Mouse (Mus musculus) kidney, adult 9 months (tissue): ENCODE measurements around the gene Mrtfb.

Source experiments
- DNase-seq: peaks from one replicate; pipeline ENCODE4 v3.0.0; 2022

The Mrtfb gene

GRCm38 (mm10) chr16:13409530-13410163 is 153.4 kb downstream of the Mrtfb start:
- peak; percentile 77 for DNase-seq

- DNase-seq, result no peak
These were observed 154.5 kb downstream of the Mrtfb start for GRCm38 (mm10) chr16:13410760-13411159.

- no peak for DNase-seq
These were observed 155.2 kb downstream of the Mrtfb start for GRCm38 (mm10) chr16:13411531-13411930.

- DNase-seq, result no peak
These were observed 158.3 kb downstream of the Mrtfb start for GRCm38 (mm10) chr16:13414566-13414965.

GRCm38 (mm10) chr16:13414972-13415371 is 158.7 kb downstream of the Mrtfb start:
- no peak for DNase-seq

- DNase-seq, result no peak
These were observed 159.2 kb downstream of the Mrtfb start for GRCm38 (mm10) chr16:13415465-13415864.

- DNase-seq, result peak; percentile 29
These were observed 160.2 kb downstream of the Mrtfb start for GRCm38 (mm10) chr16:13416465-13416864.

- no peak for DNase-seq
These were observed 161.6 kb downstream of the Mrtfb start for GRCm38 (mm10) chr16:13417904-13418303.

GRCm38 (mm10) chr16:13419752-13420151 is 163.5 kb downstream of the Mrtfb start:
- DNase-seq, result no peak

- no peak for DNase-seq
These were observed 166.2 kb downstream of the Mrtfb start for GRCm38 (mm10) chr16:13422522-13422921.

- no peak for DNase-seq
These were observed 167.5 kb downstream of the Mrtfb start for GRCm38 (mm10) chr16:13423587-13424355.

- DNase-seq, result no peak
These were observed 169.5 kb downstream of the Mrtfb start for GRCm38 (mm10) chr16:13425804-13426203.

- DNase-seq, result no peak
These were observed 170.7 kb downstream of the Mrtfb start for GRCm38 (mm10) chr16:13426831-13427589.

- no peak for DNase-seq
These were observed 171.8 kb downstream of the Mrtfb start for GRCm38 (mm10) chr16:13428077-13428476.

- DNase-seq, result no peak
These were observed 172.5 kb downstream of the Mrtfb start for GRCm38 (mm10) chr16:13428806-13429205.

GRCm38 (mm10) chr16:13429921-13430606 is 173.8 kb downstream of the Mrtfb start:
- DNase-seq, result no peak

GRCm38 (mm10) chr16:13430940-13431339 is 174.7 kb downstream of the Mrtfb start:
- DNase-seq, result no peak

GRCm38 (mm10) chr16:13435627-13436026 is 179.3 kb downstream of the Mrtfb start:
- no peak for DNase-seq

GRCm38 (mm10) chr16:13437037-13437769 is 180.9 kb downstream of the Mrtfb start:
- peak; percentile 97 for DNase-seq

- peak; percentile 52 for DNase-seq
These were observed 181.6 kb downstream of the Mrtfb start for GRCm38 (mm10) chr16:13437770-13438372.

GRCm38 (mm10) chr16:13440468-13440867 is 184.2 kb downstream of the Mrtfb start:
- DNase-seq, result peak; percentile 49

- no peak for DNase-seq
These were observed 187.5 kb downstream of the Mrtfb start for GRCm38 (mm10) chr16:13443764-13444163.
